Mouse (Mus musculus) heart, embryonic 11.5 days (tissue): ENCODE results near the gene Nkain2. TPM values are rescaled to one million over a fixed set of nuclear protein-coding genes. Genes with fewer than 3 reads are reported as not detected.

Experiments used
- ATAC-seq: fragments of 200-750 bp; cut with Nextera tagmentation; replicated peaks from 2 replicates; pipeline ENCODE4 v1.8.0; 2017; ENCODE audit warnings: moderate library complexity; ENCODE audit not compliant: insufficient number of reproducible peaks, low FRiP score, low TSS enrichment
- H3K27ac ChIP-seq: fragments of 300-500 bp; sonication (generic); 2 replicates; pipeline ENCODE4 v1.5.1; 2014; ENCODE audit warnings: mild to moderate bottlenecking, low read depth, low read length
- H3K27me3 ChIP-seq: fragments of 300-500 bp; sonication (generic); 2 replicates; pipeline ENCODE4 v1.6.1; 2014; ENCODE audit warnings: mild to moderate bottlenecking, low read length, mixed read lengths; ENCODE audit not compliant: control insufficient read depth, insufficient read depth
- H3K36me3 ChIP-seq: fragments of 300-500 bp; sonication (generic); 2 replicates; pipeline ENCODE4 v1.6.1; 2014; ENCODE audit warnings: mild to moderate bottlenecking, low read length, moderate library complexity, mixed read lengths; ENCODE audit not compliant: control insufficient read depth, insufficient read depth
- H3K4me1 ChIP-seq: fragments of 300-500 bp; sonication (generic); 2 replicates; pipeline ENCODE4 v1.6.1; 2014; ENCODE audit warnings: low read length; ENCODE audit not compliant: control insufficient read depth, insufficient read depth
- H3K4me2 ChIP-seq: fragments of 300-500 bp; sonication (generic); 2 replicates; pipeline ENCODE4 v1.6.1; 2014; ENCODE audit warnings: mild to moderate bottlenecking, moderate library complexity
- H3K4me3 ChIP-seq: fragments of 300-500 bp; sonication (generic); 2 replicates; pipeline ENCODE4 v1.5.1; 2014; ENCODE audit warnings: low read depth, low read length
- H3K9ac ChIP-seq: fragments of 300-500 bp; sonication (generic); 2 replicates; pipeline ENCODE4 v1.6.1; 2014; ENCODE audit warnings: mild to moderate bottlenecking, low read depth, low read length, moderate library complexity
- H3K9me3 ChIP-seq: fragments of 300-500 bp; sonication (generic); replicated peaks from 2 replicates; pipeline ENCODE4 v1.6.1; 2016; ENCODE audit warnings: low read length; ENCODE audit not compliant: control insufficient read depth
- WGBS: fragments of 180-500 bp; shearing (Covaris S2); extraction: QIAGEN DNeasy Blood & Tissue Kit; methylation state at CpG from one replicate; pipeline ENCODE4 v1.1.7; 2014; ENCODE audit not compliant: insufficient replicate concordance; 5-methylcytosine and 5-hydroxymethylcytosine counted together
- polyA plus RNA-seq: library from polyadenylated mRNA; unstranded; fragments of >200 nt; fragmentation: Nextera tagmentation; extraction: Ambion mirVana; gene quantifications from 2 replicates; pipeline ENCODE4 v1.2.1, GENCODE M21; 2014

Nkain2 gene
- polyA plus RNA-seq, 1 experiment from 2014 or later: 0.76 TPM

- Histone ChIP-seq H3K36me3 (no peaks in the 10 kb centered on the region), H3K4me3 (no peak overlapping the region), H3K27ac (no peak overlapping the region), H3K9ac (no peak overlapping the region), H3K27me3 (no peaks in the 10 kb centered on the region), H3K9me3 (no peaks in the 10 kb centered on the region), H3K4me2 (no peak overlapping the region), H3K4me1 (no peaks in the 10 kb centered on the region)
- peak; percentile 59; the same call in 1 of the 2 replicates for ATAC-seq
- 27% methylated on average over 5 of the region's 5 CpGs for WGBS
Measured at GRCm38 (mm10) chr10:31742443-31743057, 1147.7 kb downstream of the Nkain2 start.

GRCm38 (mm10) chr10:31728036-31728435, 1162.2 kb downstream of the Nkain2 start:
- Histone ChIP-seq H3K27ac (no peak overlapping the region), H3K27me3 (no peaks in the 10 kb centered on the region), H3K4me3 (no peak overlapping the region), H3K4me2 (no peak overlapping the region), H3K36me3 (no peaks in the 10 kb centered on the region), H3K4me1 (no peaks in the 10 kb centered on the region), H3K9ac (no peak overlapping the region), H3K9me3 (no peaks in the 10 kb centered on the region)
- ATAC-seq: no peak

GRCm38 (mm10) chr10:31647270-31647669, 1243.0 kb downstream of the Nkain2 start:
- no peak for ATAC-seq
- Histone ChIP-seq H3K36me3 (no peaks in the 10 kb centered on the region), H3K27ac (no peak overlapping the region), H3K4me1 (no peaks in the 10 kb centered on the region), H3K4me2 (no peak overlapping the region), H3K9ac (no peak overlapping the region), H3K4me3 (no peak overlapping the region), H3K9me3 (no peaks in the 10 kb centered on the region), H3K27me3 (no peaks in the 10 kb centered on the region)
- 71% methylated on average over 3 of the region's 3 CpGs for WGBS

- Histone ChIP-seq H3K4me1 (no peaks in the 10 kb centered on the region), H3K27me3 (no peaks in the 10 kb centered on the region), H3K9ac (no peak overlapping the region), H3K27ac (no peak overlapping the region), H3K4me2 (no peak overlapping the region), H3K4me3 (no peak overlapping the region), H3K9me3 (no peaks in the 10 kb centered on the region), H3K36me3 (no peaks in the 10 kb centered on the region)
- 49% methylated on average over 1 of the region's 1 CpGs for WGBS
- no peak for ATAC-seq
Measured at GRCm38 (mm10) chr10:31646083-31646482, 1244.2 kb downstream of the Nkain2 start.

Other genes with a start within 250 kb of the Nkain2 start
- 155 and 181 TPM in 2 replicates for gene Trdn, start 190.1 kb upstream of the Nkain2 start, polyA plus RNA-seq